Mouse (Mus musculus) heart, postnatal 0 days (tissue): ENCODE results near the gene Adgrb2.

Experiments
- CTCF ChIP-seq: IDR thresholded peaks from 2 replicates; pipeline ENCODE4 v1.5.1; 2016; ENCODE audit warnings: antibody characterized with exemption, control low read depth, low read depth
- EP300 ChIP-seq: IDR thresholded peaks from 2 replicates; pipeline ENCODE4 v1.6.1; 2016; ENCODE audit warnings: antibody characterized with exemption, low read depth

DNA sequence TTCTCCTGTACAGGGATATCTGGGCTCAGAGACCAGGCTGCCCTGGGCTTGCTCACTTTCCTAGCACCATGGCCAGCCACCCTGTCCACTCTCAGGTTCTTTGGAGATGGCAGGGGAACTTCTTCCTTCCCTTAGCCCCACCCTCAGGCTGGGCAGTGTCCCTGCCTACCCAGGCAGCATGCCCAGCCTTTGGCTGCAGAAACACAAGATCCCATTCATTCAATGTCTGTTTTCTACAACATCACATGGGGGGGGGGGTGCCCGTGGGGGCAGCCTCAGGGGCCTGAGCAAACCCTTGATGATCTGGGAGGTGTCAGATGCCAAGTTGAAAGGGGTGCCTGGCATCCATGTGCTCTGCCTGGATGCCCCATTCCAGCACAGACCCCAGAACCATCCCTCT is 70.1 kb downstream of the Adgrb2 start:
- TF ChIP-seq CTCF (no peak), EP300 (no peak)
